Mouse (Mus musculus) induced T-regulatory cell, adult 2 months (primary cell): ENCODE data around the gene Ppcs.
A peak's percentile ranks its signal among the peaks of the same experiment; 100 is the strongest.

Experiments
- DNase-seq: peaks from one replicate; pipeline ENCODE4 v3.0.0-alpha.2; 2012; ENCODE audit warnings: low read depth

Ppcs gene

DNA sequence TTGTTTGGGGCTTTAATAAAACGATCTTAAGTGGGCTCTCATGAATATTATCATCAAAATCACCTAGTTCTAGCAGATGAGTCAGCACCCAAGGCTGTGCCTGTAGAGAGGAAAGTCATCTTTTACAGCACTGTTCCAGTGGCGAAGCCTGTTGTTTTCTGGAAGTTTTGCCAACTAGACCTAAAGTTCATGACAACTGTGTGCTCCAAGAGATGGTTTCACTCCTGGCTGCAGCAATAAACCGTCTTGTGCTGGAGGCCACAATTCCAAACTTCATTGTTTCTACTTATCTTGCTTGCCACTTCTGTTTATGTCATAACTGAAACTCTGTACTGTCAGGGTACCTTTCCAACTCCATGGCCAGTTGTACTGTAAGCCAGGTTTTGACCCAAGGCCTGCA lies 5.0 kb downstream of the Ppcs start:
- no peak for DNase-seq

DNA sequence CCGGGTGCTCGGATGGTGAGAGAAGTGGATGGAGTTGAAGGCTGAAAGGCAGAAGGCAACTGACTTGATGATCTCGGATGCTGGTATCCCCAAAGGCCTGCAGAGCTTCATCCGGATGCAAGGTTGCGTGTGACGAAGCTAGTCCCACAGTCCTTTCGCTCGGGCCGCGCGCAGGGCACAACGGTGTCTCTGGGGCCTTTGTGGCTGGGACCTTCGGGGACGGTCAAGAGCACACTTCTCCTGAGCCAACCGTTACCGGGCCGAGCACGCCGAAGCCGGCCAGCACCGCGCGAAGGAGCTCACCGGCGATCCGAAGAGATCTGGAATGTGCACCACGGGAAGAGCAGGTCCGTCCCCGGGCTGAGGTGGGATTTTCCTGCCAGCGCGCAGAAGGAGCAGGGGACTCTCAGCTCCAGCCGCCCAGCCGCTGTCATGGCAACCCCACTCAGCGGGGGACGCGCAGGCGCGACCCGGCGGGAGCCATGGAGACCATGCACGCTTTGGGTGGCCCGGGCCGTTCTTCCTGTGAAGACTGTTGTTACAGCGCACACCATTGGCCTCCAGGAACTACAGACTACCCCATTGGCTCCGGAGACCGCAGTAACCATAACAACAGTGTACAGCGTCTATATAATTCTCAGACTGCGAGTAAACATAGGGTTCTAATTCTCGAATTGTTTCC lies 7.0 kb downstream of the Ppcs start, which contains the start of gene Ccdc30:
Ccdc30 (minus strand) TSS at position 450 of the 682 bp plus-strand sequence.
- DNase-seq, result peak; percentile 88

DNA sequence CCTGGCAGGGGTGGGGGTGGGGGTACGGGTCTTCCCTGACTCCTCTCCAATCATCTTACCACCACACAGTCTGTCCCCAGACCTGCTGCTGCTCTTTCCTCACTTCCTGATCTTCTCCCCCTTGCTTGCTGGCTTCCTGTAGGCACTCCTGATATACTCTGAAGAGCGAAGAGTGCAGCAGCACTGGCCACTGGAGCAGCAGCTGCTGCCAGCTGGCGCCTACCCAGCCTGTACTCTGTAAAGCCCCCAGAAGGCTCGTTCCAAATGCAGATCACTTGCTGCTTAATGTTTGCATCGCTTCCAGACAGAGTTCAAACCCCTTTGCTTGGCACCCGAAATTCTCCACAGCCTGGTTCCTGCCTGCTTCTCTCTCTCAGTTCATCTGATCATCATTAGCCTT lies 9.4 kb downstream of the Ppcs start:
- DNase-seq, result no peak

DNA sequence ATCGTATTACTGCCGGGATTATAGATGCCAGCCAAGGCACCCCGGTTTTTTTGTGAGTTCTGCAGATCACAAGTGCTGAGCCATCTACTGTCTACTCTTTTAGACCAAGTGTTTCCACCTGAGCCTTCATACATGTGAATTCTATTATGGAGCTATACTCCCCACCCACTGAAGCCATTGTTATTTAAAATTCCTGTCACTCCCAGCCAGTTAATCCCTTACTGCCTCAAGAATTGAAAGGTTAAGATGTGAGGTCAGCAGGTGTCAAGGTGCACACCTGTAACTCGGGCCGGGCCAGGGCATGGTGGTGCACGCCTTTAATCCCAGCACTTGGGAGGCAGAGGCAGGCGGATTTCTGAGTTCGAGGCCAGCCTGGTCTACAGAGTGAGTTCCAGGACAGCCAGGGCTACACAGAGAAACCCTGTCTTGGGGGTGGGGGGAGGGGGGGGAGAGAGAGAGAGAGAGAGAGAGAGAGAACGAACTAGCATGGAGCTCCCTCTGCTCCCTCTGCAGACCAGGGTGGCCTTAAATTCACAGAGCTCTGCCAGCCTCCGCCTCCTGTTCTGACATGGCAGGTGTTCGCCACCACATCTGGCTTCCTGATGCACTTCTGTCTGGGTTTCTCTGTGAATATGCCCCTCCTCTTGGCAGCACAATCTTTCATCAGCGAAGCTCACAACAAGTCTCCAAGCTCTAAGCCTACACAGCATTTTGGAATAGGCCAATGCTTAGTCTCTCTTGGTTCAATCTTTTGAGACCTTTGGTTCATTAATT lies 10.2 kb downstream of the Ppcs start:
- no peak for DNase-seq

DNA sequence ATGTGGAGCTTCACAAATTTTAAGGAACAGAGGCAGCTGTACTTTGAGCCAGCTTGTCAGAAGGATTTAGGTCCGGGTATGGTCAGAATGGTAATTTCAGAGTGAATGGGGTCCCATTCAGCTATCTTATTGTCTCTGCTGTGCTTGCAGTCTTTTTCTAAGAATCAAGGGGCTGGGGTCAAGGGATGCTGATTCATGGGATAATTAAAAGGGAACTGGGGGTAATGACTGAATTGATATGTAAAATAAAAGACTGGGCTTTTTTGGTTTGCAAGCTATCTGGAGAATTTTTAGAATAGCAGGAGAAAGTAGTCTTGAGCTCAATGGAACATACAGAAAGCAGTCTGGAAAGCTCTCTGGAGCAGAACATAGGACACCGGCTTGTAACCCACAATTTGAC lies 18.8 kb downstream of the Ppcs start:
- no peak for DNase-seq

DNA sequence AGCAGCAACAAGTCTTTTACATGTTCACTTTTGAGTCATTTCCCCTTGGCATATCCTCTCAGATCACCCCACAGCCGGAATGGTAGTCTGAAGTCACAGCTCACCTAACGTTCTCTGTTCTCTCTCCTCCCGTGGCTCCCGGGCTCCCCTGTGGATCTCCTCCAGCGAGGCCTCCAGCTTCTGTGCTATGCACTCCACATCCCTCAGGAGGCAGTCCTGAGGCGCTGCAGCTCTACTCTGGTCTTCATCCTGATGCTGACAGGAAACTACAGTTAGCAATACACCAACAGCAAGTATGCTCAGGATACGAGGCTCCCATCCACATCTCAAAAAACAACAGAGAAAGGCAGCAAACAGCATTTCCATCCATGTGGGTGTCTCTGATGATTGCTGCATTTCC lies 21.3 kb downstream of the Ppcs start:
- DNase-seq, result no peak

DNA sequence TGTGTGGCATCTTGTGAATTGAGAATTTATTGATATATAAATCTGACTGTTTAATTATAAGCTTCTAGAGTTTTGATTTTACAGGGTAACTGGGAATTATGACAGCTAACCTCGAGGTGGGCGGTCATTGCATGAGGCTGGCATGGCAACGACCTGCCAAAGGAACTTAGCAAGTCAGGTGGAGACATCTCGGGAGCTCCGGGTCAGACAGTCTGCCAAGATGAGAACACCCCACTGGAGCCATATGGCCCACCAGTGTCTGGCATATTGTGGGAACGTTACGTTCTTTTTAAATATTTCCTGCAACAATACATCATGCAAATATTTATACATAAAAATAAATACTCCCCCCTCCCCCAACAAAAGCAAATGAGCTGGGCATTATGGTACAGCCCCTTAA lies 23.5 kb downstream of the Ppcs start:
- no peak for DNase-seq

DNA sequence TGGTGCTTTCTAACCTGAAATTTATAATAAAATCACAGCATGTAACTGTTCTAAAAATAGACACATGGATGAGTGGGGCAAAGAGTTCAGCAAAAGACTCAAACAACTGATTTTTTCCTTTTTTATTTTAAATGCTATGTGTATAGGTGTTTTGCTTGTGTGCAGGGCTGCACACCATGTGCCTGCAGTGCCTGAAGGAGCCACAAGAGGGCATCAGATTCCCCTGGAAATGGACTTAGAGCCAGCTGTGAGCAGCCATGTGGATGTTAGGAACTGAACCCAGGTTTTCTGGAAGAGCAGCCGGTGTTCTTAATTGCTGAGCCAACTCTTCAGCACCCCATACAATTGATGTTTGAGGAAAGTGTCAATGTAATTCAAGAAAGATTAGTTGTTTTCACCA lies 31.9 kb downstream of the Ppcs start:
- DNase-seq, result peak; percentile 70

DNA sequence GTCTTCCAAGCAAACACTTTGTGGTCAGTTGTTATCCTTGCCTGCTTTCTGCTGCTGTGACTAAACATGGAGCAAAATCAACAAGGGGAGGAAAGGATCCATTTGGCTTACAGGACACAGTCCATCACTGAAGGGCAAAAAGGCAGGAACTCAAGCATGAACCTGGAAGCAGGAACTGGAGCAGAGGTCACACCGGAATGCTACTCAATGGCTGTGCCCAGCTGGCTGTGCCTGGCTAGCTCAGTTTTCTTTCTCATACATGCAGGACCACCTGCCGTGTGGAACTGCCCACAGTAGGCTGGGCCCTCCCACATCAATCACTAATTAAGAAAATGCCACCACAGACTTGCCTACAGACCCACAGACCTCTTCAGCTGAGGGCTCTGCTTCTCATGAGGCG lies 33.0 kb downstream of the Ppcs start:
- DNase-seq, result no peak

DNA sequence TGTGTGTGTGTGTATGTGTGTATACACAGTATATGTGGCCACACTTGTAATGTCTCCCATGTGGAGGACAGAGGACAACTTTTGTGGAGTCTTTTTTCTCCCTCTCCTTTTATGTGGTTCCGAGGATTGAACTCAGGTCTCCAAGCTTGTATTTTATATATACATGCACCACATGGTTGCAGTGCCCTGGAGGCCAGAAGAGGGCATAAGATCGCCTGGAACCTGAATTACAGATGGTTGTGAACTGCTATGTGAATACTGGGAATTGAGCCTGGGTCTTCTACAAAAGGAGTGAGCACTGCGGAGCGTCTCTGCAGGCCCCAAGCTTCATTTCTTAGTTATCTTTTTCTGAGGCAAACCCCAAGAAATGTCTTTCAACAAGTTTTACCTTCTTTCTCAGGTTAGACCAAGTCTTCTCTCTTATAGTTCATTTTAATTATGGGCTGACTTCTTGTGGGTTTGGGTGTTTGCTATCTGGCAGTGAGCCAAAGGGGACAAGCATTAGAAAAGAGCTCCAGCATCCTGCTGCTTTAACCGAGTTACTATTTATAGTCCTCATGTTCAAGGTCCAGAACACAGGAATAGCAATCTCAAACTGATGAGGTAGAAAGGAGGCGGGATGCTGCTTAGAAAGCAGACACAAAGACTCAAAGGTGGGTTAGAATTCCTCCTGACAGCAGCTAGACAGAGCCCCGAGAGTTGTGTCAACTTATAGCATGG lies 40.6 kb downstream of the Ppcs start:
- DNase-seq, result no peak

DNA sequence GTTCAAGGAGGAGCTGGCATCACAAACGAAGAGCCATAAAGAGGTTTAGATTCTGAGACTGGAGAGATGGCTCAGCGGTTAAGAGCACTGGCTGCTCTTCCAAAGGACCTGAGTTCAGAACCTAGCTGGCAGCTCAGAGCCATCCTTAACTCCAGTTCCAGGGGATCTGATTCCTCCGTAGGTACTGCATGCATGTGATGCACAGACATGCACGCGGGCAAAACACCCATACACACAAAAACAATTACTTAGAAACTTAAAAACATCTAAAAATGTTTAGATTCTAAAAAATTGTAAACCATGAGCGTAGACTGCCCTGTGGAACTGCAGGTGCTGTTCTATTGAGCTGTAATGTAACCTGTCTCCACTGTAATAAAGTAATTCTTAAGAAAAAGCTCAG lies 52.8 kb downstream of the Ppcs start:
- no peak for DNase-seq
